Mouse (Mus musculus): ENCODE data around the gene Pkhd1. TPM values are rescaled to one million over a fixed set of nuclear protein-coding genes. Genes with fewer than 3 reads are reported as not detected.

Gene Pkhd1
- under 1 TPM; 0.03 to 0.15 (median 0.05) TPM for total RNA-seq (2022)

DNA sequence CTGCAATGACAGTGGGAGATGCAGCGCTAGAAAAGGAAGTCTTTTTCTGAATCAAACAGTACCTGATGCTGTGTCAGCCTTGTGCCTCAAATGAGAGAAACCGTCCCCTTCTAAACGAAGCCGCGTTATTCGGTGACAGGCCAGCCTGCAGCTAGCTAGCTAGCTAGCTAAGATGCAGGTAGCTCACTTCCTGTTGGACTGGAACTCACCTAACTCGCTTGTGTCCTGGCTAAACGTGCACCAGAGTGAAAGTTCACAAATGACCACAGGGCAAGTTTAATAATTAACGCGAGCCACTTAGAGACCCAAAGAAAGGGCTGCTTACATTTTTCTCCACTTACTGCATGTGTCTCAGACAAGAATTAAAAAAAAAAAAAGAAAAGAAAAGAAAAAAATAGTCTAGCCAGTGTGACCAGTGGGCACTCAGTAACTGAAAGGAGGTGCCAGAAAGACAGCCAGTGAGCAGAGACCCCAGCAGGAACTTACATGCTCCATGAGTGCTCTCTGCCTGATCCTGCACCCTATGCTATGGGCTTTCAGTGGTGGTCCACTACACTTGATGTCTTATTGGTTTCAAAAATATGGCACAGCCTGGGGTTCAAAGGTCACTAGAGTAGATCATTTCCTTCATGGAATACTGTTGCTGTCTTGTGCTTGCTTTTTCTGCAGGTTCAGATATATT, at the start of gene Pkhd1:
TSS of gene Pkhd1 (minus strand) at position 216 of the 682 bp plus-strand sequence.
- no peak for DNase-seq

DNA sequence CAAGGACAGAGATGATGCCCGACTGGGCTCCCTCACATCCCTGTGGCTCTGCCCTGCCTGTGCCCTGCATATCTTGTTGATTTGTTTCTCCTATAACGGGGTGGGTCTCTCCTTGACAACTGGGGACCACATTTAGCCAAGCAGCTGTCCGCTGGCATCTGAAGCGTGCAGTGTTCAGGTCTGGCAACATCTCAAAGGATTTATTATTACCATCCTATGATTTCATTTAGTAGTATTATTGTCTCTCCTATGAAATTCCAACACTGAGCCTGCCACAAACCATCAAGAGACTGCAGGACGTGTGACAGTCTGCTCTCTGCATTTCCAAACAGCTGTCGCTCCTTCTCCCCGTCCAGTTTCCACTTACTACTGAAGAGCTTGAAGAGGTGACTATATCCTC, 49.7 kb upstream of the Pkhd1 start:
- no peak for DNase-seq

DNA sequence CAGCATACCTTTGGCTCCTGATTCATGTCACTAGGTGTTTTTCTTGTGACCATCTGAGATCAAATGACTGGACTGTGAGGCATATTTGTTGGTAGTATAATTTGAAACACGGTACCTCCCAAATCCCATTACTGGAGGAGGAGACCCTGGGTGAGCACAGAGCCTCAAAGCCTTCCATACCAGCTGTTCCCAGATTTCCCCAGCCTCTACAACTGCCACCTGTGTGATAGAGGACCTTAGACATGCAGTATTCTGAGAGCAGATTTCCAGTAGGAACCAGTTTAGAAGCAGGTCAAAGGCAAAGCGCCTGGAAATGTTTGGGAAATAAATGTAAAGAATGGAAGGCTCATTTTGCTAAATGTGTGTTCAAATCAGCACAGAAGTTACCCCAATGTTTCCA, 48.4 kb upstream of the Pkhd1 start:
- DNase-seq = no peak

DNA sequence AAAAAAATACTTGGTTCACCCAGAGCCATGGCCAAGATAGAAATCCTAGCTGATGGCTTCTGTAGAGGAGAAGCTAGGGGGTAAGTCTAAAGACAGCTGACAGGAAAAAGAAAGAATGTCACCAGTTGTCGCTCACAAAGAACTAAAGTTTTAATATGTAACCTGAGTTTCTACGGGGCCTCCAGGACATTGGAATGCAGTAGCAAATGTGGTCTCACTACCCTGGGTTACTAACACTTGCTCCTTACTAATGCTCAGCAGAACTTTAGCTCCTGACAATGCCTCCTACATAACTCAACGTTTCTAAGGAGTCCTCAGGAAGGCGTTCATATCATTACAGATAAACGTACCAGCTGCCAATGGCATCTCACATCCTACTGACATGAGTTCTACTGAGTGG, 37.2 kb upstream of the Pkhd1 start:
- no peak for DNase-seq

DNA sequence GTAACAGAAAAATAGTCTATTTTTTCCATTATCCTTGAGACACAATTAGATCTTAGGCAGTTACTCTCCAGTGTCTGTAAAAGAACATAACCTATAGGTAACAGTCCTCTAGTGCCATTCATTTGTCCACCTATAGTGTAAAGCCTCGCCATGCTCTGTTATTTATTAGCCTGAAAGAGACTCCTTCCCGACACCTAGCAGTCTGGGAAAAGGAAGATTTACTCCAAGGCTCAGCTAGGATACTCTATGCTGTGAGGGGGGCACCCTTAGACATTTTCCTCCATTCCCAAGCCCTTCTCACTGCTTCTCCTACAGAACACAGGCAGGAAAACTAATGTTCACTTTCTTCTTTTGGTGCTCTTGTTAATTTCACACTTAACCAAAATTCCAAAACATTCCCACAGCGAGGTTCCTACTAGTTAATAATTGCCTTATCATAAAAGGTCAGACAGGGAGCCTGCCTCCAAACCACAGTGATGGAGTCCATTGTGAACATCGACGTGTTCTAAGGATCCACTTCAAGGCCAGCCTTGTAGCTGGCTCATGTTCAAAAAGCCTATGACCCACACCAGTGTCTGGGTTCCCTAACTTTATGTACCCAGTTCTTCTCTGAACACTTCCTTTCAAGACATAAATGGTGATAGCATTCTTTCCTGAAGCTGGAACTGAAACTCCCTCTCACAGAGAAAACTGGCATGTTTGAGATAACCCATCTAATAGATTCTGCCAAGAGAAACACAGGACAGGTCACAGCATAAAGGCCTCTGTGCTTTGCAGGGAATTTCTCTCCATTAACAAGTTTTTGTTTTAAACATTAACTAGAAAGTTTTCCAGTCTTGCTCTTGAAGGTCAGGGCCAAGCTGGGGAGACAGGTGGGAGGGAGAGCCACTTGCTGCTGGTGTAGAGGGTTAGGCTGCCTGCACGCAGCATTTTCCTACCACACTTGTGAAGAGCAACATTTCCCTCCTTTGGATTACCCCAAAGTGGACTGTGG, 35.9 kb upstream of the Pkhd1 start:
- no peak for DNase-seq

DNA sequence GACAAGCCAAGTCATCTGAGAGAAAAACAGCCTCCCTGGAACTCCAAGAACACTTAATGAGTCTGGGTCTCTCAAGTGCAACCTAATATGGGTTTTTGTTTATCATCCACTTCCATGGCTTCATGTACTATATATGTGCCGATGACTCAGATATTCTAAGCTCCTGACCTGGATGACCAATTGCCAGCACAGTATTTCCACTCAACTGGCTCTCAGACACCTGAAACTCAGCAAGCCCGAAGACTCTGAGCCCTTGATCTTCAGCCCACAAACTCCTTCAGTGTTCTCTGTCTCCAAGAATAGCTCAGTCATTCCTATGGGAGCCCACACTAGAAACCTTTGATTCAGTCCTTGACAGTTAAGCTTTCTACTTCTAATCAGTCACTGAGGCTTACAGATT, 17.0 kb upstream of the Pkhd1 start:
- DNase-seq = no peak

DNA sequence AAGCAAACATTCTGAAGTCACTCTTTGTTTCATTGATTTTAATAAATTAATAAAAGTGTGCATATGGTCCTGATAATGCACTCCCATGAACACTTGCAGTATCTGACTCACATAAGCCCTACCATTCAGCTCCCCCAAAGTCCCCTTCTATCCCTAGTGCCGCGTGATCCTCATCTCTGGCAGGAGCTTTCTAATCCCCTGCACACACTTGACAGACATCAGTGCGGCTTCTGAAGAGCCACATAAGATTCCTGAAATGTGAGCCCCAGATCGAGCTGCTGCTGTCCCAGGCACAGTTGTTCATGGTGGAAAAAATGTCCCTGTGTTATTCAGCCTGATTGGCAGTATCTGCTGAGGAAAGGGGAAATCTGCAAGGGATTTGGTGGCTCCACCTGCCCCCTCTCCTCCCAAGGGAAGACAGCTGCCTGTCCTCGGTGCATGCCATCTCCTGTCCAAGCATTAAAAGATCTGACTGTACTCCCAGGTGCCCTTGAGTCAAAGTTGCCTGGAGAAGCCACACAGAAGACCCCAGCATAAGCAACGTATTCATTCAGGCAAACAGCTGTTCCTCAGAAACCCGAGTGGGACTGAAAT, 15.5 kb upstream of the Pkhd1 start:
- DNase-seq = no peak

DNA sequence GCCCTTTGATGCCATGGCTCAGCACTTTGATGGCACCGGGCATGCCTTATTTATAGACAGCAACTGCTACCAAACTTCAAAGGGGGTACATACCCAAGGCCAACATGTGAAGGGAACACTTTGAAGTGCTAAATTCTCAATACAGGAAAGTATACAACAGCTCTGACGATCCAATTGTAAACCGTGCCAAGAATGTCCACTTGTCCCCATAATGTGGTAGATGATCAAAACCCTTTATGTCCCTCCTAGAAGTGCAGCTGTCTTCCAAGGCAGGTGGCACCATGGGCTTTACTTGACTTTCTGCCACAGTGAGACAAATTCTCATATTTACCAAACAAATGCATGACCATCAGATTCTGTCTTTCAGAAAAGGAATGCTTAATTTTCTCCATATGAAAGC, 6.7 kb upstream of the Pkhd1 start:
- no peak for DNase-seq

DNA sequence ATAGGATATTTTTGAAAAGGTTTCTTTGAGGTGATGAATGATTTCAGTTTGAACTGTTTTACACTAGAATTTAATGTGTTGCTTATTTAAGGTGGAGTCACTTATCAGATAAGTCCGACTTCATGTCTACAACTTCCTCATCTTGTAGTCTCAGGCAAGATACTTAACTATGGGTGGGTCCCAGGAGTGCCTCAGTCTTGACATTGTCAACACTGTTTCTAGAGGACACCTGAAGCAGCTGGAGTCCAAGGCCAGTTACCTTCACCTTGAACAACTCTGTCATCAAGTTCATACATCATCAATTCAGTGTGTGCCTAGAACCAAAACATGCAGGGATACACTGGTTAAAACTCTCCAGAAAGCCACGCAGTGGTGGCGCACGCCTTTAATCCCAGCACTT, 5.5 kb upstream of the Pkhd1 start:
- DNase-seq = no peak

DNA sequence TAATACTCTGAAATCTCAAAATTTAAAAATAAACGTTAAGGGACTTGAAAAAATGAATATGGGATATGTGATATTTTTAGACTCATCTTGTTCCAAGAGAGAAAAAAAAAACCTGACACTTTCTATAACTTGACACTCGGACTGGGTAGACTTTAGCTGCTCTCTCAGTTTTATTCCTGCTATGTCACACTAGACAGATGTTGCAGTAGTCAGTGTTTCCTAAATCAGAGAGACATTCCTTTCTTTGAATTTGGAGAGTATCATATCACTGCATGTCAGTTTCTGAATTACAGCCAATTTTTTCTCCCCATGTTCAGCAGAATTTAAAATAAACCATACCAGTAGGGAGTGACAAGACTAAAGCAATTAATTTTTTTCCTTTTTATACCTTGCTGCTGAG, 2.7 kb upstream of the Pkhd1 start:
- no peak for DNase-seq

DNA sequence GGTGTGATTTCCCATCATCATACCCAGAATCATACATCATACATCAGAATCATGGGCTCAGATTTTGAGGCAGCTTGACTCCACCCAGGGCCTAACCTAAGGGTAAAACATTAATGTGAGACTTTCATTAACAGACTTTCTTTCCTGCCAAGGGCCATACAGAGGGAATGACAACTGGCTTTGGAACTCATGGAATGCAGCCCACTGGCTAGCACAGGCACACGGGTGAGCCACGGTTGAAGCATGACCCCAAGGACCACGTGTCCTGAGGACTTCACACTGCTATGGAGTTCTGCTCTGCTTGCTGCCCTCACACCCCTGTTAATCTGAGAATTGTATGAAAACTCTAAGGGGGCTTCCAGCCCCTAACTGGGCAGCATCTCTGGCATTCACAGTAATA, 1.5 kb upstream of the Pkhd1 start:
- no peak for DNase-seq

DNA sequence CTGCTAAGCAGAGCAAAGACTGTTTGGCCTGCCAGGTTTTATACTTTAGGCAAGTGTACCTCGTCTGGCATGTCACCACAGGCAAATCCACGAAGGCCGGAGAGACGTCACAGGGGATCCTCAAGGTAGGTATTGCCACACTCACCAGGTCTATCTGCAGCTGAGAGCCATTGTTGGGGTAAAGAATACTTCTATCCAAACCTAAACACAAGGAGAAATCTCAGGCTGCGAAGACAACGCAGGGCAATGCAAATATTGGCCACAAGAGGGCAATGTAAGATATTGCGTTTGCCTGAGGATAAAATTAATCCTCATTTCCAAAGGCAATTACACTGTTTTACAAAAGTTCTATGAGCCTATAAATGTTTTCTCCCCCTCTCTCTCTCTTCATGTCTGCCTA, 5.2 kb downstream of the Pkhd1 start:
- no peak for DNase-seq

DNA sequence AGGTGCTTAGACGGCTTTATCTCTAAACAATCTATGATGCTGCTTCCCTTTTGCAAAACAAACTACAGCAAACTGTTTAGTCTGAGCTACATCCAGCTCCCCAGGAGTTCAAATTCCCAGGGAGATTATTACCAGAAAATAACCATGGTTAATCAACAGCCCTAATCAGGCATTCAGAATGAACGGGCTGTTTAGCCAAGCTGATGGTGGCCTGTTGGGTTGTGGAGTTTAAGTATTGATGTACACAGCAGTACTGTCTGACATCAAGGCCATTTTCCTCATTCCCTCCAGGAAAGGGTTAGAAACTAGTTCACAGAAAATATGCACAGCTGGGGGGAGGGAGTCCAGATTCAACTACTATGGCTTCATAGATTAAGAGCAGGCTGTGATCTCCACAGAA, 12.4 kb downstream of the Pkhd1 start:
- no peak for DNase-seq

DNA sequence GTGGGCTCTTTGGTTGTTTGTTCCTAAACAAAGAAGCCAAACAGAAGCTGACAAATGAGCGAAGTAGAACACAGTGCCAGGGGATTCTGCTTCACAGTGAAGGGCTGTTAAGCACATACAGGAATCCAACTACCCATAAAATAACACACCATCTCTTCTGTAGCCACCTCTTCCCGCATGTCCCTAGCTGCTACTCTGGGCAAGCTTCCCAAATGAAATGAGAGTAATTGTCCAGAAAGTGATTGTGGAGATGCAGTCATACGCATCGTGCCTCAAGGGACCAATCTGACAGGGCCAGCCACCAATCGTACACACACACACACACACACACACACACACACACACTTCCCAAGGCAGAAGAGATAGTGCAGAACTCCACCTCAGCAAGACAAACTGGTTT, 27.4 kb downstream of the Pkhd1 start:
- DNase-seq = no peak

DNA sequence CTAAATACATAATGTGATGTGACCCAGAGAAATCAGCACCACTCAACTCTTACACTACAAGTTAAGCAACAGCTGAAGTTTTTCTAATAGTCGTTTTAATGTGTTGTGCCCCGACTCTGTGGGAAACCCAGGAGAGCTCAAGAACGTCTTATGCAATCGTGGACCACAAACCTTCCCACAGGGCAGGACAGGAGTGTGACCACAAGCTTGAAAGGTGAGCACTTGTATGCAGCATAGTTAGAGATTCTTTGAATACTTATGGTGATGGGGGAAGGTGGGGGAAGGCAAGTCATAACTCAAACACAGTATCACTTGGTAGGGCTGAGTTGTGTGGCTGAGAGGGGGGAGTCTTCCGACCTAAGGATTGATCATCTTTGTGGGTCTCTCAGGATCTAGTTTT, 46.4 kb downstream of the Pkhd1 start:
- no peak for DNase-seq

DNA sequence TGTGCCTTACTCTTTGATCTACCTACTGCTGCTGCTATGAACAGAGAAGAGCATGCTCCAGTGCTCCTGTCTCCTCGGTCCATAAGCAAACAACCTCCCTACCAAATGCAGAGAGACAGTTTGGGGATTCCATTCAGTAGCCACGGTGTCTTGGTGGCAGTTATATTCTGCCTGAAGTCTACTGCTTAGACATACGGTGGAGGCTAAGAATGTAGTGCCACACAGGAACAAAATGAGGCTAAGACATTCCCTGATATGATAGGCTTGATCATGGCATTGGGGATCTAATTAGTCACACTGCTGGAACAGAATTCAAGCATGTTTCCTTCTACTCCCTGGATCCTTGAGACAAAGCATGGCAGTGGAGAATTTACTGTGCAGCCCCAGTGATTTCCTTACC, 48.4 kb downstream of the Pkhd1 start:
- DNase-seq = no peak

DNA sequence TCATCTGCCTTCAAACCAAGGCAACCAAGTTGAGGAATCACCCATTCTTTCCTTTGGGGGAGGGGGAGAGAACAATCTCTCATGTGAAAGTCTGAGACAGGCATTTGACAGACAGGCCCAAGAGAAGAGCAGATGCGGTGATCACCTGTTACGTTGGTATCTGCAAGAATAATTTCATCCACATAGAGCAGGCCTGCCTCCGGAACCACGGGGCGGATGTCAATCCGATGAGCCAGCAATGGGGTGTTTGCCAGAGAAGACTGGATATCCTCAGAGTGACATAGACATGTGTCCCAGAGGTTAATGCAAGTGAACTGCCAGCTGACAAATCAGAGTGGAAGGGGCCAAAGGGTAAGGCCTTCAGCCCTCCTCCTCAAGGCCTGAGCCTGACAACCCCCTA, 59.4 kb downstream of the Pkhd1 start:
- no peak for DNase-seq

DNA sequence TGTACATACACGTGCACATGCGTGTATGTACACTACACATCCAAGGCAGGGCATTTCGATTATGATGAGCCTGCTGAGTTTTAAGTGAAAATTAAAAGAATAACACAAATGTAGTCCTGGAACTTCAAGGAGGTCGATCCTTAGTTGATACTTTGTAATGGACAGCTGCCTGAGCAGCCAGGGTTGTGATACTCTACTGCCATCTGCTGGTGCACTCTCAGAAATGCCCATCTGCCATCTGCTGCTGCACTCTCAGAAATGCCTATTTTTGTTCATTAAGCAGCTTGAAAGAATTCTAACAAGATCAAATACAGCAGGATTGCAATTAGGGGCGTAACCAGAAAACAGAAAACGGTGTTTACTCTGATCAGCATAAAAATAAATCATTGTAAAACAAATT, 63.5 kb downstream of the Pkhd1 start:
- no peak for DNase-seq

DNA sequence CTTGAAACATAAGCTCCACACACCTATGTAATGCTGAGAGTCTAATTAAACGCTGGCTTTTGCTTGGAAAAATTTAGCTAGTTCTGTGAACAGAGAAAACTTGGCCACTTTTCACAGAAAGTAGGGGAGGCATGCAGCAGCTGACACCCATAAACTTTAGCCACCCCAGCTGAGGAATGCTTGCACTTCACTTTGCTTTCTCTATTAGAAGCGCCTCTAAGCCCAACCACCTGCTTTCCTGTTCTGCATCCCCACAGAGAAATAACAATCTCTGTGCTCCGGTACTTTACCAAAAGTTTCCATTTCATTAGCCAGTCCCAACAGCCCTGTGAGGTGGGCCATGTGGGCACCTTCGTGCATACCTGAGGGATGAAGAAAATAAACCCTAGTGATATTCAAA, 66.5 kb downstream of the Pkhd1 start:
- no peak for DNase-seq

DNA sequence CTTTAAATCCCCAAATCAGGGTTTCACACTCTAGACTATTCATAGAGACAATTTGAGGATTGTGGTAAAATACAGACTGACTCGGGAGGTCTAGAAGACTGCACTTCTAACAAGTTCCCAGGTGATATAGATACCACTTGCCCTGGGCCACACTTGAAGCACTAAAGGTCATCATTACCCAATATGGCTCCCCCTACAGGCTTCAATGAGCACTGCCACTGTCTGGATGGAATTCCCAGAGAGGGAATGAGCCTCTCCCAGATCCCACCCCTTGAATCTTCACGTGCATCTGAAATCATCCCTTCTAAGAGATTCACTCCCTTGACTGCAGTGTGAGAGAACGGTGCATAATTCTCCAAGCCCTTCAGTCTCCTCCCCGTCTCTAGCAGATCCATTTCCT, 73.3 kb downstream of the Pkhd1 start:
- no peak for DNase-seq

DNA sequence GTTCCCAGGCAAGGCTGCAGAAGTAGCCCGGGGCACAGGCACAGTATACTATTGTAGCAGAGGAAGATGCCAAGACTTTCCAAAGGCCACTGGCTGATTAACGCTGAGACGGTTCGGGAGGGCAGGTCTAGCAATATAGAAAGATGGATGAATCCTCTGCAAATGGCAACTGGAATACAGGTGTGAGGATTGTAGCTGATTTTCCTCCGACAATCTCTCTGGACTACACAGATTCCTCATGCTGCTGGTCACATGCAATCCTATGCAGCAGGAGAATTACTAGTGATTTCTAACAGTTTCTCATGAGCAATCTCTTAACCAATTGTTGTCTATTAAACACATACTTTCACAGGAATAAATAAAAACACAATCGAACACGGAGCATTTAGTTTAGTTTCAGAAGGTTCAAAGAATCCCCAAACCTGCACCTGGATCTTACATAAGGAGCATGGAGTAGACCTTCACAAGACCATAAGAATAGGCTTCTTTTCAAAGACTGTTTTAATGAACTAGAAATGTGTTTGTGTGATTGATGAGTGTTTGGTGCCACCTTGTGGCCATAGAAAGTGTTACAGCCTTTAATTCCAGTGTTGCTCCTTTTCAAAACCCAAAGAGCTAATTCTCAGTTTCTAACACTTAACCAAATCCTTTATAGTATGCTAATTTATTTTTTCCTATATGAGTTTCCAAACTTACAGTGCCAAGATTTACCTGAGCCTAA, 104.3 kb downstream of the Pkhd1 start:
- DNase-seq = no peak

DNA sequence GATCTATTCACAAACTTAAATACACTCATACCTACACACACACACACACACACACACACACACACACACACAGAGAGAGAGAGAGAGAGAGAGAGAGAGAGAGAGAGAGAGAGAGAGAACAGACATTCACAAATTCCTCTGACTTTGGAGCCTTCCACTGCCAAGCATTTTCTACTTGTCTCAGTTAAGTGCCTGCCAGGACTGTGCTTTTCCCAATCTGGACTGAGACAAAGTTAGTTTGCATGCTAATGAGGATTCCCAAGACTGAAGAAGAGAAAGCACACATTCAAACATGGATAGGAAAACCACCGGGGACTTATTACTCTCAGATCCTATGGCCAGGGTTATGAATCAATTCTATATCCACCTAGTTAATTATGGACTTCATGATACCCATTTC, 118.9 kb downstream of the Pkhd1 start:
- DNase-seq = no peak

DNA sequence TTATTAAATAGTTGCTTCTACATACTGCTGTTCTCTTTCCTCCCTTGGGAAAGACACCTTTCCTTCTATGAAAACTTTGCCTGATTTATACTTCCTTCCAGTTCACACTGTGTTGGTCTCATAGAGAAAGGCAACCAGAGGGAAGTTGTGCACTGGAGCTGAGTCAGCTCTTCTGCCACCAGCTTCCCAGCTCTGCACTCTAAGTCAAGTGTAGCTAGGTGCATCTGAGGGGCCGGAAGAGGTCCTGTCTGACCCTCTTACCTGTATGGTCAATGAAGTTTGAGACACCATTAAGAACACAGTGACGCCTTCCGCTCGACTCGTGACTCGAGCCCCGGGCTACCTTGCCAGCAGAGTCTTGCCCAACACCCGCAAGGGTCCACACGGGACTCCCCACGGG, 131.8 kb downstream of the Pkhd1 start:
- DNase-seq = no peak

Data from adrenal gland, adult 8-10 months (tissue).